Mouse (Mus musculus) mouse trophoblast stem cell (cell line): ENCODE data around the gene Sema6b.

Source experiments
- in situ Hi-C, 2 experiments: fragments of 300-500 bp; cut with MseI, MboI; formaldehyde crosslinking; loops; 2 replicates in 1 of 2; 3 replicates in 1 of 2; pipeline ENCODE4 v1.15.1; 2025

Sema6b gene

DNA sequence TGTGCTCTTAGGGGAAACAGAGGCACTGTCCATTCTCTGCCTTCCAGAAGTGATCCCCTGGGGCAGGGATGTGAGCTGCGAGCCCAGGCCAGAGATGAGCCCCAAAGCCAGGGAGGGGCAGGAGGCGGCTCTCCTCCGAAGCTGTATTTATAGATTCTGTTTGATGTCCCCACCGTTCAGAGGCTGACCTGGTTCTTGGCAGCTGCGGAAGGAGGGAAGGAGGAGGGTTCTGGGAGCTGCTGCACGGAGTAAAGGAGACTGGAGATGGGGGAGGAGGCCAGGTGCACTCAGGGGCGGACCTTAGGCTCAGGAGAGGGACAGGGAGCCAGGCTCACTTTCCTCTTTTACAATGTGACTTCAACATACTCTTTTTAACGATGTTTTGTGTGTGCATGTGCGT is 6.0 kb upstream of the Sema6b start:
- in situ Hi-C loops = no loop called here

DNA sequence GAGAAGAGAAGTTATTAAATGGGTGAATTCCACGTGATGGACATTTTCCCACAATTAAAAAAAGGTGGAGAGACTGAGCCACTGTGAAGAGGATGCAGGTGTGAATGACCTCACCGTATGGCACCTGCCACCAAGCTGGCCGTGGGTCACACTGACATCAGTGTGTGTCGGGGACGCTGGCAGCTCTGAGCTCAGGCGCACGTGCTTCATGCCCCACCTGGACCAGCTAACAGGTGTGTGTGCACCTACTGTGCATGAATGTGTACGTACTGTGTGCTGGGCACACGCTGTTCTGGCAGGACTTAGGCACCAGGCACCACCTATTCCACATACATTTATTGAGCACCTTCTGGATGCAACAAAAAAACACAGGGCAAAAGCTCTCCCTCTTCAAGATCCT is 4.4 kb upstream of the Sema6b start:
- in situ Hi-C loops = no loop called here

DNA sequence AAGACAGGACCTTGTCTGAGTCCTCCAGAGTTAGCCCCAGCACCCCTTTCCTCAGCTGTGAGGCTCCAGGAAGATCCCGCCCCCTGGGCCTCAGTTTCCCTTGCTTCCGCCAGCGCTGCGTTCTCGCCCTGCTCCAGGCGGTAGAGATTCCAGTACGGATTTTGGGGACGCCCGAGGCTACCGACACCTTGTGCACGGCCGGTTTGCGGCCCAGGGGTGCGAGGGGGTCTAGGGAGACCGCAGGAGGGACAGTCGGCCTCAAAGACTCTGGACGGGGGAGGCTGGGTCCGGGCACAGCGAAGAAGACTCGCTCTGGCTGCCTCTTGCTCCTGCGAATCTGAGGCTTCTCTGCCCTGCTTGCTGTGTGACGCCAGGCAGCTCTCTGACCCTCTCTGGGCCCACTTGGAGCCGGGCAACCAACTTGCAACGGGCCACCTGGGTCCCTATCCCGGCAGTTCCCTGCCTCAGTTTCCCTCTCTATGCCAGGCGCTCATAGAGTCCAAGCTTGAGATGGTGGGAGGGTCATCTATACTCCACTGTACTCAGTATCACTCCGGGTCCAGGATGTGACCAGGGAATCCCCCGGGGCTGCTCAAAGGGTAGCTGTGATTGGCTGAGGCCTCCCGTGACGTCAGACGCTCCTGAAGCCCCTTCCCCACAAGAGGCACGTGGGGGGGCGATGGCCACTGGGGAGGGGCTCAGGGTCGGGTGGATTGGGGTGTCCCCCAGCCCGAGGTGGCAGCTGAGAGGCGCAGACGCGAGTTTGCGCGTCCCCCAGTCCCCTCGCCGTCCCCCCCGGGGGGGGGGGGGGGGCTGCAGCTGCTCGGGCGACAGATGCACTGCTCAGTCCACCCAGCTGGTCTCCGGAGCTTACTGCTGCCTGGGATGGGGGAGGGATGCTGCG is 1.8 kb upstream of the Sema6b start:
- in situ Hi-C loops = no loop called here

DNA sequence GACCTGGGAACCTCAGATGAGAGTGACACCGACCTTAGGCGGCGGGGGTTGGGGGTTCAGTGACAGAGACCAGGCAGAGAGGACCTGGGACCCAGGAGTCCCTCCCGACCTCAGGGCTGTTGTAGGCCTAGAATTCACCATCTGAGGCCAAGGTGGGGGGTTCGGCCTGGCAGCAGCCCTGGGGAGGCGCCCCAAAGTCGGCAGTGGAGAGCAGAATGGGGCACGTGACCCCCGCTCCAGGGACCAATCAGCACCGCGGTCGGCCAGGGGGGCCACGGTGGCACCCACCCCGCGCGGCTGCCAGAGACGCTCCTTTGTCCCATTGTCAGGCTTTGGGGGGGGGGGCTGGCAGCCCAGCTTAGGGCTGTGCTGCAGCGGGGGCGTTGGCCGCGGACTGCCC is 788 bp downstream of the Sema6b start:
- in situ Hi-C loops = no loop called here

DNA sequence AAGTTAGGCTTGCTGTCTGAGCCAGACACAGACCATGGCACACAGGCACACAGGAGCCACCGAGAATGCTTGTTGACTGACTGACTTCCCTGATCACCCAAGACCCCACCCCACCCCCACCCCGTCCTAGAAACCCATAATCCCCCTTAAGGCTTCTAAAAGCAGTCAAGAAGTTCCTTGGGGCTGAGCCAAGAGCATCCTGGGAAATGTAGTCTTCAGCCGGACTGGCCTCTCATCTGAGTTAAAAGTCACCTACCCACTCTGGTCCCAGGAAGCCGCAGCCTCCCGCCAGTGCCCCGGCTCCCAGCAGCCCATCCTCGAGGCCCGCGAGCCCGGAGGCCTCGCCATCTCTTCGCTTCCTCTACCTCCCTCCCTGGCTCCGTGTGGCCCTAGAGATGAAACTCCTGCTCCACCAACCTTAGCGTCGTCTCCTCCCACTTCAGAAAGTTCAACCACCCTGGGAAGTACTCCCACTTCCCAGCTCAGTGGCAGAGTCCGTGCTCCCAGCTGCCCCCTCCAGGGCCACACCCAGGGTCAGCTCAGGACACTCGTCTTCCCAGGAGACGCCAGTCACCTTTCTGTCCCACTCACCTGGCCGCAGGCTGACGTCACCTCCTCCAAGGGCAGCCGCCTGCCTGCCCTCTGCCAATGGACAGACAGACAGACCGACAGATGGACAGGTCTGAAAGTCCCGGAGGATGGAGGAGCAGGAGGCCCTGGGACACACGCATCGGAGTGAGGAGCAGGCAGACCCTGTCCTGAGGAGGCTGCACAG is 2.1 kb downstream of the Sema6b start:
- in situ Hi-C loops = no loop called here

DNA sequence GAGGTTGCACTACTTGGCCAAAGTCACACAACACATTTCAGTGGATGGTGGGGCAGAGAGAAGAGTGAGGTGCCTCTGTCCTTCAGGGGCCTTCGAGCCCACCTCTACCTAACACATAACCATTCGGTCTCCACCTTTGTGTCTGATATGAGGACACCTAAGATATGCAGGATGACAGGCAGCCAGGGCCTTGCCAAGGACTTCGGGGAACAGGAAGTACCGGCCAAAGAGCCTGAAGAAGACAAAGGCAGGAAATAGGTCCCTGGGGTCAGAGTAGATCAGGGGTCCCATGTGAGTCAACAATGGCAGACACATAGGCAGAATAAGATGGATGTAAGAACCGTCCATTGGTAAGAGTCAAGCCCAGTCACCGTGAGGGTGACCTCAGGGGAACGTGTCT is 3.6 kb downstream of the Sema6b start:
- in situ Hi-C loops = no loop called here

DNA sequence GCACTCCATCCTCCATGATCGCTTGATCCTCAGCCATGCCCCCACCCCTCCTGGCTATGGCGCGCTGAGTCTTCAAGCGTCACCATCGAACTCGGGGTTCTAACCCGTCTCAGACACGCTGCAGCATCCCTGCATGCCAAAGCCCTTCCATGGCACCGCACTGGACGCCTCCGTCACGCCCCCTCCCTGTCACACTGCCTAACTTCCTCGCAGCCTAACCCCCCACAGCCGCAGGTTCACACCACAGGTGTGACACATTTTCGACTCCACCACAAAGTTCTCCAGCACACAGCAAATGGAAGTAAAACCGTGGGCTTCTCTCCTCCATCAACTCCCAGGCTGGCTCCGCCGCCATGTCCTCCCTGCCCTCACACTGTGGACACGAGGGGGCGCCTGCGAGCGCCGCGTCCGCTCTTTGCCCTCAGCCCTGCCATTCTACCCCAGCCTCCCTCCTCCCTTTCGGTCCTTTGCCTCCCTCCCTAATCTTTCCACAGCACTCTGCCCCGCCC is 5.6 kb downstream of the Sema6b start:
- in situ Hi-C loops = no loop called here

DNA sequence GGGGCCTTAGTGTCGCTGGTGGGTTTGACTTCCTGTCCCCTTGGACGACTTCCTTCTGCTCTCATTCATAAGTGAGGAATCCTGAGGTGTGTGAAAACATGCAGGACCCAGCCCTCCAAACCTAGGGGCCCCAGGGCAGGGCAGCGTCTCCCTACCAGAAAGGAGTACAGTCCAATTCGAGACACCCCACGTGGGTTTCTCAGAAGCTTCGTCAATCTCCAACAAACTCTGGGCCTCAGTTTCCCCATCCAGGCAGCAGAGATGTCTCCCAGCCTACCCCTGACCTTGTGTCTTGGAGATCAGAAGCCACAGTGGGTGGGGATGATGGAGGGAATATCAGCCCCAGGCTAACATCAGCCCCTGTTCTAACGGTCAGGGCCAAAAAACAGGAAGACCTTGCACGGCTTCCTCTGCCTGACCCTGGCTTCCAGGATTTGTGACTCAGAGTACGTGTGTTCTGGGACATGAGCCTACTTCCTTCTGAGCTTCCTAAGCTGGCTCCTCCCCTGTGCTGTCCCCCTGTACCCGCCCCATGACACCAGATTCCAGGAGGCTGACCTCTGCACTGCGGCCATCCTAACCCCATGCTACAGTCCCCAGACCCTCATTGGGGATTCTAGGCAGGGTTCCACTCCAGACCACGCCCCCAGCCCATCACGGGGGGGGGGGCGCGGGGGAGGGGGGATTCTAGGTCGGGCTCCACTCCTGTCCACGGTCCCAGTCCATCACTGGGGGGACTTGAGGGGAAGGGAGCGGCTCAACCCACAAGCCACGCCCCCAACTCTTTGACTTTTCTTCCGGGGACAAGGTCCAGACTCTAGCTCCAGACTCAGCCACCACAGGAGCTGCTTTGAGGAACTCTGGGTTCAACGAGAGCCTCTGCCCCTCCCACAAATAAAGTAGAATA is 6.4 kb downstream of the Sema6b start:
- in situ Hi-C loops = no loop called here

DNA sequence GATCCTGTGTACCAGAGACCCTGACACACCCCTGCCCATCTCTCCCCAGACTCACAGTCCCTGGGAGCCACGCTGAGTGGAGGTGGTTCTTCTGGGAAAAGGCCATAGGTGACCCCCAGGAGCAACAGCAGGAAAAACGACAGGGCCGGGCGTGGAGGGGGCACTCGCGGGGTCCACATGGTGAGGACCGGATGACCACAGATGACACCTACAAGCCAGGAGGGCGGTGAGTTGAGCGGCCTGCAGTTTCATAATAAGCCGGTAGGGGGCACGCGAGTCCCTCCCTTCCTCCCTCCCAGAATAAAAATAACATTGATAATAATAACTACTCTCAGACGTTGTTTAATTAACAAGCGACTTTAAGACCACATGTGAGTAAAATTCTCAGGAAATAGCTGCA is 7.5 kb downstream of the Sema6b start:
- in situ Hi-C loops = no loop called here

DNA sequence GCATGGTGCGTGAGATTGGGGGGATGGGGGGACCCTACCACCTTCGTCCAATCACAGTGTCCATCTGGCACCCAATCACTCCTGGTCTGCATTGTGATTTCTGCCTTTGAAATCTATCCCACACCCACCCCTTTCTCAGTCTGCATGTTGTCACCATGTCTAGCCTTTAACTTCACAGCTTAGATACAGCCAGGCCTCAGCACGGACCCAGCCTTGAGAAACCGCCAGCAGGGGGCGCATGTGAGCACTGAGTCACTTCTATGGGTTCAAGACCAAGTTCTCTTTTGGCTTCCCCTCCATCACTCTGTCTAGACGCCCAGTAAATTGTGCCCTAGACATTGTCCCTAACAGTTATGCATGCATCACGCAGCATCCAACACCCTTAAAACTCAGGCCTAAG is 8.3 kb downstream of the Sema6b start:
- in situ Hi-C loops = no loop called here

DNA sequence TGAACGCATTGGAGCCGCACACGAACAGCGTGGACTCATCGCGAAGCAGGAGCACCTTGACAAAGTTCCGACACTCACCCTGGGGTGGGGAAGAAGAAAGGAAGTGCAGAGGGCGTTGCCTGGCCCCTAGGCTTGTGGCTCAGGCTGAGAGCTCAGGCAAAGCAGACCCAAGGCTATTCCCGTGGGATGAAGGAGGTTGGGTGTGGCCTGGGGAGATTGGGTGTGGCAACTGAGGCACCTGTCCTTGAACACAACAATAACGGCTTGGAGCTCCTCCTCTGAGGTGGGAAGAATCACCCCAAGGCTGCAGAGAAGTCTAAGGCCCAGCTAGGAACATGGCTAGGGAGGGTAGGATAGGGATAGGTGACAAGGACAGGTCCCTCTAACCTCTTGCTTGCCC is 9.0 kb downstream of the Sema6b start:
- in situ Hi-C loops = no loop called here

DNA sequence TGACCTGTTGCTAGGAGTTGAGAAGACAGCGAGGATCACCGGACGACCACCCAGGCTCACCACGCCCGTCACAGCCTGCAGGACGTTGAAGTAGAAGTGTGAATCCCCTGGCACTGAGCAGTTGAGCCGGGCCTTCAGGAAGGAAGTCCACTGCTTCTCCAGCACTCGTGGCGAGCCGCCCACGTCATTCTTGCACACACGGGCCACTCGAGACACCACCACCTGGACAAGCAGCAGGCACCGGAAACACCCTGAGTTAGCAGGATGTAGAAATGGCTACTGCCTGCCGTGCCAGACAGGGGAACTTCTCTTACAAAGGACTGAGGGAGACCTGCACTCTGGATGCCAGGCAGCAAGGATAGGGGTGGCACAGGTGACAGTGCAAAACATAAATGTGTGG is 11.9 kb downstream of the Sema6b start:
- in situ Hi-C loops = no loop called here

DNA sequence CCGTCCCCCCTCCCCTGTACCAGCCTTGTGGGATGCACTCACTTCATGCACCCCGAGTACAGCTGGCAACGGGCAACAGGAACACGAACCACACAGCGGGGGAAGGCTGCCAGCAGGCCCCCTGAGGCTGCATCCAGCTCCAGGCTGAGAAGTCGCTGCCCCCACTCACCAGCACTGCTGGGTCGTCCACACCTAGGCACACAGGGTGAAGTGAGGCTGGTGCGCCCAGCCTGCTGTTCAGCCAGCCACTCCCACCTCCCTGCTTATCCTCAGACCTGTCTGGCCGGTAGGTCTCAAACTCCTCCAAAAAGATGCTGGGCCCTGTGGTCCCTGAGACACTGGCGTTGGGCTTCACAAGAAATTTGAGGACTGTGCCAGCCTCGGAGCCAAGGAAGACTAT is 14.0 kb downstream of the Sema6b start:
- in situ Hi-C loops = no loop called here

DNA sequence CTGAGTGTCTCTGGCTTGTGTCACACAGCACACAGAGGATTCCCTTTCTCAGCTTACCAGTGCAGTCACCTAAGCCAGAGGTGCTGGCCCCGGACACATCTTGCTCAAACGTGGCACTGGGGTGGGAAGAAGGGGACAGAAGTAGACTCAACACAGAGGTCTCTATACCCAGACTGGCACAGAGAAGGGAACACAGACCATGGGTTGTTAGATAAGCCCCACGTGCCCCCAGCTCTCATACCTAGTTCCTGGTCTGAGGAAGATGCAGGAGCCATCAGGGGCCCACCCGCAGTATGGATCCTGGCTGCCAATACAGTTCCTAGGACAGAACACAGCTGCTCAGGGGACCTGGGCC is 14.9 kb downstream of the Sema6b start:
- in situ Hi-C loops = no loop called here

DNA sequence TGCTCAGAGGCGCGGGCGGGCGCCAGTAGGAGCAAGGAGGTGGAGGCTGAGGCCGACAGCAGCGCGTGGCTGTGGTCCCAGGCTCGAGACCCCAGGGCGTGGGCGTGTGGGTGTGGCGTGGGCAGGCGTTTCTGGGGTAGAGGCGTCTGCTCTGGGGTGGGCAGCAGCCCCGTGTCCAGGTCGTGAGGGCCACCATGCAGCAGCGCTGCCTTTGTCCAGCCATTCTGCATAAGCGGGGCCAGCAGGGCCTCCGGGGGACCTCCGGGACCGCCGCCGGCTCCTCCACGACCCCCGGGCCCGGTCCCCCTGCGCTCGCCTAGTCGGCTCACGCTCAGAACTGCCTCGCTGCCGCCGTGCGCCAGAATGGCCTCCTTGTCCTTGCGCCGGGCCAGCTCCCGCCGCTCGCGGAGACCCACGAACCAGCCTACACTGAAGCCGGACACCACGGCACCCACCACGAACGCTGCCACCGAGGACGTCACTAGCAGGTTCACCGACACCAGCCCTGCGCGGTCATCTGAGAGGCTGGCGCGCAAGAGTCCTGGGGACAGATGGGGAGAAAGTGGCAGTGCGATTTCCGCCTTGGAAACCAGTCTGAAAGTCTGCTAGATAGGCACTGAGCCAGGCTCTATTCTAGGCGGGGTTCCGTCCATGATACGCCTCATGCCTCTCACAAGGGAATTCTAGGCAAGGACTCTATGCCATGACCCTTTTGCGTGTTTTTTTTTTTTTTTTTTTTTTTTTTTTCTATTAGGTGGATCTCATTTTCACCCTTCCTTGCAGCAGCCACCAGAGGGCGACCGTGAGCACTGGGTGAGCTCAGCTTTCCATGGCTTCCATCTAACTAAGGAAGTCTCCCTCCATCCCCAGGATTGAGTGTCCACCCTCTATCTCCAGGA is 15.5 kb downstream of the Sema6b start:
- in situ Hi-C loops = no loop called here

DNA sequence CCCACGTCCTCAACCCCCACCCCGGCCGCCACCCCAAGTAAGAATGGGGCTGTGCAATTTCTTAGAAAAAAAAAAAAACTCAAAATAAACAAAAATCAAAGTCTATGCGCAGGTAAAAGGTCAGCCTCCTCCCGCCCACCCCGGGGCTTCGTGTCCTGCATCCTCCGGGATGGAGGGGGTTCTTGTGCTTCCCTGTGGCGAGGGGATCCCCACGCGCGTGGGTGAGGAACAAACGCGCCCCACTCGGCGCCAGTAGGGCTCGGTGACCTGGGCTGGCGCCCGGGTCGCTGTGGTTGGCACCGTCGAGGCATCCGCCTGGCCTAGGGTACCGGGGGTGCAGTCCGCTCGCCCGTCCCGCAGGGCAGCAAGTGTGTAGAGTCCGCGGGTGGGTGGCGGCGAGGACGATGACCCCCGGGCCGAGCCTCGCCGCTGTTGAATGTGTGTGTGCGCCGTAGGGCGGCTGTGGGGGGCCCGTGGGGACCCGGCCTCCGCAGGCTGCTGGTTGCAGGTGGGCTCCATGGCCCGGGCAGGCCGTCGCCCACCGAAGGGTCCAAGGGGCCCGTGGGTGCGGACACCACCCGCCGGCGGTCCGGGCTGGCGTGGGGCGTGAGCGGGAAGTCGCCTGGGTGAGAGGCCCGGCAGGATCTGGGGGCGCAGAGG is 16.3 kb downstream of the Sema6b start:
- in situ Hi-C loops = no loop called here

DNA sequence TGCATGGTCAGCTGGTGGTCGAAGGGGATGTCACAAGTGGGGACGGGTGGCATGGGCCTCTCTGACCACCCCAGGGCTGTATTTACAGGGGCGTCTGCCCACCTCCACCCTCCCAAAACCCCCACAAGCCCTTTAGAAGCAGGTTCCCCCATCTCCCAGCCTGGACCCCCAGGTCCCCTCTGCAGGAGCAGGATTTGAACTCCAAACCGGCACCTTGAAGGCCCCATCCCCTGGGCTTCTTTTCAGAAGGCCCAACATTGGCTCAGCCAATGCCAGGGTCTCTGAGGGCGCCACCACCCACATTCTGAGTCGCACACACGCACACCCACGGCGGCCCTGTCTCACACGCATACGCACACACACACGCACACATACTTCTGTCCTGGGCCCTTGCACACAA is 17.0 kb downstream of the Sema6b start:
- in situ Hi-C loops = no loop called here

DNA sequence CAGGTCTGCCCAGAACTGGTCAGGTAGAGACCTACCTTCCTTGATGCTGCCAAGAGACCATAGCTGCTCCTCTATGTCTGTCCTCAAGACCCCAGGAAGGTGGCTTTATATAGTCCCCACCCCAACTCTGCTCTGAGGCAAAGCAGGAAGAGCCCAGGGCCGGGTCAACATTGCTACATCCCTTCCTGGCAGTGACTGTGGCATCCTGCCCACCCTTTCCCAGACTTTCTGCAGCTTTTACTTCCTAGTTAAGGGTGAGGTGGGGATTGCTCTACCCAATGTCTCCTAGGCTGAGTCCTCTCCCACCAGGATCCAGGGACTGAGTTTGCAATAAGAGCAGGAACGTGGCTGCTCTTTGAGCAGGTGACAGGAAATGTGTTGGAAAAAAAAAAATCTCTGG is 18.3 kb downstream of the Sema6b start, which contains the start of gene Lrg1:
Gene Lrg1 (minus strand): TSS at position 176 of the 400 bp plus-strand sequence.
- in situ Hi-C loops = no loop called here

DNA sequence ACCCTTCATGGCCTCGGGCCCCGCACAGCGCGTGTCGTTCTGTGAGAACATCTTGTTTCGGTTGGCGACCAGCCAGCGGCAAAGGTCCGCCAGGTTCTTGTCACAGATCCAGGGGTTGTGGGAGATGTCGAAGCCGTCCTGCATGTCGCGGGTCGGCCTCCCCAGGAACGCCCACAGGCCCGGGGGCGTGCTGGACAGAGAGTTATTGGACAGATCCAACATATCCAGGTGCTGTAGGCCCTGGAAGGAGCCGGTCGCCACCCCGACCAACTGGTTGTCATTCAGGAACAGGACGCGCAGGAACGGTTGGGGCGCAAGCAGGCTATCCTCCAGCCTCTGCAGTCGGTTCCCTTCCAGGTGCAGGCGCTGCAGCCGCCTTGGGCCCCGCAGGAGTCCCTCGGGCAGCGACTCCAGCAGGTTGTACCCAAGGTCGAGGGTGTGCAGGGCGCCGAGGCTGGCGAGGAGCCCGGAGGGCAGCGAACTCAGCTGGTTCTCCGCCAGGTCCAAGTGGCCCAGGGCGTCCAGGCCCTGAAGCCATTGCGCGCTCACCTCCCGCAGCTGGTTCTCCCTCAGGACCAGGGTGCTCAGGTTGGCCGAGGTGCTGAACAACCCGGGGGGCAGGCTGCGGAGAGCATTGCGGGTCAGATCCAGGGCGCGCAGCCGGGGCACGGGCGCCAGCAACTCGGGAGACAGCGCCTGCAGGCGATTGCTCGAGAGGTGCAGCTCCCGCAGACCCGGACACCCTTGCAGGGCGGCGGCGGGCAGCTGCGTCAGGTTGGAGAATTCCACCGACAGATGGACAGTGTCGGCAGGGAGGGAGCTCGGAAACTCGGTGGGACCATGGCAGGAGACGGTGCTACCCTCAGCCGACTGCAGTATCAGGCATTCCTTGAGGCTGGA is 19.9 kb downstream of the Sema6b start:
- in situ Hi-C loops = no loop called here
